ENCODE assay signal across 8 mouse cellular contexts in the genomic region with DNA sequence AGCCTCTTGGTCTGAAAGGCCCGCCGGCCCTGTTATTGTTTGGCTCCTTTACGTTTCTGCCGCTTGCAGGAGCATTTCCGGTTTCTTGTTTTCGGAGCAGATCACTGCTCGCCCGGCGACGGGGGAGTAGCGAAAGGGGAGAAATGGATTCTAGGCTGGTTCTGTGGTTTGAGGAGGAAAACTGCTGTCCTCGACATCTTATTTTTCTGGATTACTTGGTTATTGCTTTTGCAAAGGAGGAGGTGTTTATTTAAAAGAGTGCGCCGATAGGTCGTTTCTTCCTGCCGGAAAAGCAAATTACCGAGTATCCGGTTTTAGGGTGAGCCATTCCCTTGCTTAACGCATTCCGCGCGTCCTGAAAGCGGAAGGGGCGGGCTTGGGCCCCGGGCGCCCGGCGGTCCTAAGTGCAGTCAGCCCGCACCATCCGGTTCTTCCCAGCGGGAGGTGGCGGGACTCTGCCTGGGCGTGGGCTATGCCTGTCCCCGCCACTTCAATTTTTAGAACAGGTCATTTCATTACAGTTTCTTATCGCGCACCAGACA. TPM values are rescaled to one million over a fixed set of nuclear protein-coding genes. Genes with fewer than 3 reads are reported as not detected.
DNase-seq lines count a peak whose midpoint lies in the region; ATAC-seq and TF ChIP-seq lines count a peak whose summit lies in the region.

No protein-coding gene starts in this region.

- peak overlapping the region; percentile 99 for H3K9ac ChIP-seq in CH12.LX (ENCODE audit: insufficient read depth, low read depth)
- peak overlapping the region; percentile 84 for H3K9ac ChIP-seq in heart, embryonic 14.5 days (ENCODE audit: low read length)
- H3K9ac ChIP-seq in liver, embryonic 15.5 days = peak overlapping the region; percentile 79
- H3K9ac ChIP-seq in neural tube, embryonic 12.5 days = peak overlapping the region; percentile 75

- H3K27me3 ChIP-seq in CH12.LX (replicated peaks) = no peaks in the 10 kb centered on the region
- H3K27me3 ChIP-seq in heart, embryonic 14.5 days (ENCODE audit: control insufficient read depth, insufficient read depth, low read length) = no peaks in the 10 kb centered on the region
- no peaks in the 10 kb centered on the region for H3K27me3 ChIP-seq in liver, embryonic 15.5 days
- H3K27me3 ChIP-seq in neural tube, embryonic 12.5 days (replicated peaks) = no peaks in the 10 kb centered on the region

- peak; percentile 57; the same call in 1 of the 2 replicates for TF ChIP-seq EP300 in CH12.LX (IDR thresholded peaks at IDR 0.05; ENCODE audit: low read length)

- in situ Hi-C loops in CH12.LX (cut with MboI; ENCODE audit: low pct_ligation_motif_present, low pct_unique_long_range_greater_than_20kb, low sequenced_read_pairs) = no loop called here

- peak overlapping the region; percentile 96; the same call in 1 of the 2 replicates for H3K4me2 ChIP-seq in CH12.LX (ENCODE audit: insufficient read depth, low read depth, poor library complexity, severe bottlenecking)
- peak overlapping the region; percentile 75 for H3K4me2 ChIP-seq in heart, embryonic 14.5 days (ENCODE audit: low read length)
- peak overlapping the region; percentile 91 for H3K4me2 ChIP-seq in liver, embryonic 15.5 days
- peak overlapping the region; percentile 83 for H3K4me2 ChIP-seq in neural tube, embryonic 12.5 days (replicated peaks)

- peak overlapping the region; percentile 89 for H3K27ac ChIP-seq in CH12.LX (ENCODE audit: insufficient read depth, low read depth)
- peak overlapping the region; percentile 91 to 97 for H3K27ac ChIP-seq in heart, embryonic 14.5 days (replicated peaks in 1 of 2; ENCODE audit: control insufficient read depth in 1 of 2, insufficient read depth in 1 of 2, low read depth in 2 of 2, low read length in 2 of 2)
- peak overlapping the region; percentile 97 for H3K27ac ChIP-seq in liver, embryonic 15.5 days (replicated peaks)
- H3K27ac ChIP-seq in neural tube, embryonic 12.5 days = peak overlapping the region; percentile 71

- H3K79me2 ChIP-seq in CH12.LX (replicated peaks; ENCODE audit: control insufficient read depth, extremely low read depth, insufficient read depth, poor library complexity, severe bottlenecking) = peaks cover 84% of the 10 kb centered on the region

- H3K36me3 ChIP-seq in CH12.LX (replicated peaks in 1 of 2; ENCODE audit: control insufficient read depth in 1 of 2, insufficient read depth in 1 of 2, low read length in 1 of 2) = peaks cover 19 to 48% of the 10 kb centered on the region in 2 experiments
- H3K36me3 ChIP-seq in heart, embryonic 14.5 days (ENCODE audit: control insufficient read depth, insufficient read depth, low read length) = peaks cover 19% of the 10 kb centered on the region
- H3K36me3 ChIP-seq in liver, embryonic 15.5 days (replicated peaks) = peaks cover 12% of the 10 kb centered on the region; the same call in 1 of the 2 replicates
- no peaks in the 10 kb centered on the region; the same call in 1 of the 2 replicates for H3K36me3 ChIP-seq in neural tube, embryonic 12.5 days

- peak overlapping the region; percentile 81 to 99 (median 95) for H3K4me3 ChIP-seq in CH12.LX (replicated peaks in 1 of 3; ENCODE audit: low read depth in 2 of 3, low read length in 2 of 3, poor library complexity in 1 of 3)
- H3K4me3 ChIP-seq in heart, embryonic 14.5 days (ENCODE audit: control insufficient read depth in 1 of 2, insufficient read depth in 1 of 2, low read depth in 1 of 2, low read length in 2 of 2) = peak overlapping the region; percentile 68 to 74
- peak overlapping the region; percentile 90 for H3K4me3 ChIP-seq in liver, embryonic 15.5 days (replicated peaks)
- peak overlapping the region; percentile 74 for H3K4me3 ChIP-seq in neural tube, embryonic 12.5 days

- peak; percentile 79 for ATAC-seq in heart, embryonic 14.5 days (ENCODE audit: insufficient number of reproducible peaks, insufficient read depth, low FRiP score, low read depth)
- ATAC-seq in liver, embryonic 15.5 days (ENCODE audit: insufficient read depth) = peak; percentile 82
- ATAC-seq in neural tube, embryonic 12.5 days (ENCODE audit: low FRiP score, low read depth) = peak; percentile 75

- TF ChIP-seq RAD21 in CH12.LX (IDR thresholded peaks at IDR 0.05; ENCODE audit: low read depth, low read length) = no peak

- dilution Hi-C loops in CH12.LX (cut with MboI; ENCODE audit: extremely low pct_ligation_motif_present, extremely low pct_unique_long_range_greater_than_20kb, low sequenced_read_pairs) = no loop called here

- no peak; the same call in none of the 2 replicates for TF ChIP-seq POLR2A in CH12.LX (IDR thresholded peaks at IDR 0.05; ENCODE audit: low read depth, low read length)

- WGBS in heart, embryonic 14.5 days = under 1% methylated on average over 36 of the region's 36 CpGs
- under 1% methylated on average over 36 of the region's 36 CpGs for WGBS in liver, embryonic 15.5 days (ENCODE audit: insufficient replicate concordance)
- WGBS in neural tube, embryonic 12.5 days = under 1% methylated on average over 36 of the region's 36 CpGs

- peaks cover 19 to 61% of the 10 kb centered on the region in 2 experiments for H3K4me1 ChIP-seq in CH12.LX (ENCODE audit: control insufficient read depth in 1 of 2, insufficient read depth in 2 of 2)
- H3K4me1 ChIP-seq in heart, embryonic 14.5 days (ENCODE audit: control insufficient read depth in 2 of 2, insufficient read depth in 2 of 2, low read length in 2 of 2) = peaks cover 12 to 26% of the 10 kb centered on the region in 2 experiments
- H3K4me1 ChIP-seq in liver, embryonic 15.5 days (replicated peaks) = peaks cover 70% of the 10 kb centered on the region
- H3K4me1 ChIP-seq in neural tube, embryonic 12.5 days = peaks cover 30% of the 10 kb centered on the region

- H3K9me3 ChIP-seq in CH12.LX (replicated peaks; ENCODE audit: low read length) = no peaks in the 10 kb centered on the region
- no peaks in the 10 kb centered on the region for H3K9me3 ChIP-seq in heart, embryonic 14.5 days (ENCODE audit: control insufficient read depth, low read length)
- no peaks in the 10 kb centered on the region for H3K9me3 ChIP-seq in liver, embryonic 15.5 days (replicated peaks)
- H3K9me3 ChIP-seq in neural tube, embryonic 12.5 days = no peaks in the 10 kb centered on the region

- no peak for TF ChIP-seq CTCF in CH12.LX (conservative IDR thresholded peaks at IDR 0.05 in 1 of 2, IDR thresholded peaks at IDR 0.05 in 1 of 2; ENCODE audit: low read depth in 2 of 2, low read length in 2 of 2)

- peak; percentile 94 for DNase-seq in CH12.LX (ENCODE audit: extremely low read depth)
- DNase-seq in c-Kit-negative CD71-positive TER-119-positive erythroid progenitor cells, embryonic 14.5 days (ENCODE audit: low read depth, low spot score) = peak; percentile 90
- DNase-seq in fibroblast of lung, adult 2 months (ENCODE audit: low read depth) = peak; percentile 82
- DNase-seq in kidney, postnatal 14 days = peak; percentile 95
- peak; percentile 95 for DNase-seq in telencephalon, adult 2 months (ENCODE audit: low read depth, low spot score)

TF ChIP-seq in CH12.LX, 34 proteins besides CTCF, POLR2A, EP300 and RAD21 (continues in another document):
- TF ChIP-seq MAX (IDR thresholded peaks at IDR 0.05; ENCODE audit: low read length) (peak; percentile 70), USF2 (conservative IDR thresholded peaks at IDR 0.05; ENCODE audit: low read depth, low read length) (no peak), MAFK (IDR thresholded peaks at IDR 0.05; ENCODE audit: insufficient replicate concordance, low read length) (no peak), JUN (IDR thresholded peaks at IDR 0.05; ENCODE audit: insufficient read depth, low read depth, low read length) (no peak), ZNF384 (IDR thresholded peaks at IDR 0.05; ENCODE audit: low read depth, low read length) (no peak)

RNA-seq across cellular contexts. Expression of a gene that starts 1.1 kb away (rescaled TPM):
- total RNA-seq in CH12.LX (2012; rRNA removed) (104 and 107 TPM in 2 replicates), CH12.LX (2014; rRNA removed) (15.7 and 24.9 TPM in 2 replicates)
- polyA plus RNA-seq in CH12.LX (2012; ENCODE audit: insufficient read length, low read depth) = 309 and 372 TPM in 2 replicates
- polyA plus RNA-seq in heart, embryonic 14.5 days (2014; fragmentation: Nextera tagmentation; extraction: Ambion mirVana) = 71.2 and 71.9 TPM in 2 replicates
- 62.4 and 63.8 TPM in 2 replicates for polyA plus RNA-seq in liver, embryonic 15.5 days (2015; fragmentation: Nextera tagmentation; extraction: Ambion mirVana)
- 116 and 120 TPM in 2 replicates for polyA plus RNA-seq in neural tube, embryonic 12.5 days (2016; fragmentation: Nextera tagmentation; extraction: Ambion mirVana)

RNA-seq across cellular contexts. Expression of a gene that starts 1.2 kb away (rescaled TPM):
- 34.2 and 40.8 TPM in 2 replicates for total RNA-seq in CH12.LX (2012; rRNA removed)
- 25.4 and 26.4 TPM in 2 replicates for total RNA-seq in CH12.LX (2014; rRNA removed)
- 35.3 and 36.0 TPM in 2 replicates for polyA plus RNA-seq in CH12.LX (2012; ENCODE audit: insufficient read length, low read depth)
- polyA plus RNA-seq in heart, embryonic 14.5 days (2014; fragmentation: Nextera tagmentation; extraction: Ambion mirVana) = 11.1 and 14.3 TPM in 2 replicates
- 15.9 and 16.9 TPM in 2 replicates for polyA plus RNA-seq in liver, embryonic 15.5 days (2015; fragmentation: Nextera tagmentation; extraction: Ambion mirVana)
- polyA plus RNA-seq in neural tube, embryonic 12.5 days (2016; fragmentation: Nextera tagmentation; extraction: Ambion mirVana) = 32.2 and 32.4 TPM in 2 replicates

RNA-seq across cellular contexts. Expression of a gene that starts 21.2 kb away (rescaled TPM):
- 1.1 and 1.3 TPM in 2 replicates for total RNA-seq in CH12.LX (2012; rRNA removed)
- total RNA-seq in CH12.LX (2014; rRNA removed) = 0.56 and 1.0 TPM in 2 replicates
- 2.7 and 2.8 TPM in 2 replicates for polyA plus RNA-seq in CH12.LX (2012; ENCODE audit: insufficient read length, low read depth)
- 14.2 and 20.4 TPM in 2 replicates for polyA plus RNA-seq in heart, embryonic 14.5 days (2014; fragmentation: Nextera tagmentation; extraction: Ambion mirVana)
- 0.50 and 0.58 TPM in 2 replicates for polyA plus RNA-seq in liver, embryonic 15.5 days (2015; fragmentation: Nextera tagmentation; extraction: Ambion mirVana)
- polyA plus RNA-seq in neural tube, embryonic 12.5 days (2016; fragmentation: Nextera tagmentation; extraction: Ambion mirVana) = 54.4 and 57.4 TPM in 2 replicates

RNA-seq across cellular contexts. Expression of a gene that starts 24.5 kb away (rescaled TPM):
- not detected in 2 replicates for total RNA-seq in CH12.LX (2012; rRNA removed)
- total RNA-seq in CH12.LX (2014; rRNA removed) = not detected in 2 replicates
- polyA plus RNA-seq in CH12.LX (2012; ENCODE audit: insufficient read length, low read depth) = 0.09 and 0.11 TPM in 2 replicates
- 31.5 and 33.8 TPM in 2 replicates for polyA plus RNA-seq in heart, embryonic 14.5 days (2014; fragmentation: Nextera tagmentation; extraction: Ambion mirVana)
- polyA plus RNA-seq in liver, embryonic 15.5 days (2015; fragmentation: Nextera tagmentation; extraction: Ambion mirVana) = 14.1 and 14.7 TPM in 2 replicates
- polyA plus RNA-seq in neural tube, embryonic 12.5 days (2016; fragmentation: Nextera tagmentation; extraction: Ambion mirVana) = 8.4 and 10.8 TPM in 2 replicates

RNA-seq across cellular contexts. Expression of a gene that starts 32.3 kb away (rescaled TPM):
- total RNA-seq in CH12.LX (2012; rRNA removed) (under 0.01 TPM in 1 of 2 replicates, not detected in the other), CH12.LX (2014; rRNA removed) (not detected in 2 replicates)
- 0.03 and 0.04 TPM in 2 replicates for polyA plus RNA-seq in CH12.LX (2012; ENCODE audit: insufficient read length, low read depth)
- polyA plus RNA-seq in heart, embryonic 14.5 days (2014; fragmentation: Nextera tagmentation; extraction: Ambion mirVana) = 0.13 and 0.36 TPM in 2 replicates
- polyA plus RNA-seq in liver, embryonic 15.5 days (2015; fragmentation: Nextera tagmentation; extraction: Ambion mirVana) = 0.07 and 0.20 TPM in 2 replicates
- 1.6 and 1.9 TPM in 2 replicates for polyA plus RNA-seq in neural tube, embryonic 12.5 days (2016; fragmentation: Nextera tagmentation; extraction: Ambion mirVana)

Comparison
In these comparisons a context has a peak if more than half of its experiments do, and no peak if none do; other contexts are left out.
1. Peak in every context shown above with its lines: DNase-seq, ATAC-seq, H3K4me3 ChIP-seq and H3K27ac ChIP-seq.